Mouse (Mus musculus) layer of hippocampus, postnatal 10 days (tissue): ENCODE data around the gene Fgfr2. TPM values are rescaled to one million over a fixed set of nuclear protein-coding genes. Genes with fewer than 3 reads are reported as not detected.
A peak's percentile ranks its signal among the peaks of the same experiment; 100 is the strongest.
"Not testable (repeated sequence)": the region's sequence is repeated elsewhere in the genome, so short reads cannot be mapped to it uniquely, and the experiment has no call there.

Experiments
- DNase-seq, 2 experiments: peaks; one replicate each; pipeline ENCODE4 v3.0.0; 2021; ENCODE audit warnings: low spot score in 2 of 2
- total RNA-seq, 2 experiments: library from RNA; stranded (reverse); gene quantifications; 2 replicates each; pipeline ENCODE4 v1.2.3; 2021

Fgfr2 gene
- total RNA-seq, 2 experiments from 2014 or later: 35.6 to 48.3 TPM

- DNase-seq: no peak
Observed at GRCm38 (mm10) chr7:132558141-132558736, 564.9 kb downstream of the Fgfr2 start.

GRCm38 (mm10) chr7:132556575-132556974 is 566.6 kb downstream of the Fgfr2 start:
- no peak for DNase-seq

- DNase-seq: no peak
Observed at GRCm38 (mm10) chr7:132555911-132556310, 567.2 kb downstream of the Fgfr2 start.

- DNase-seq: no peak
Observed at GRCm38 (mm10) chr7:132554091-132554490, 569.1 kb downstream of the Fgfr2 start.

- DNase-seq: peak; percentile 98 to 99
Observed at GRCm38 (mm10) chr7:132551351-132552126, 571.6 kb downstream of the Fgfr2 start.

- no peak for DNase-seq
Observed at GRCm38 (mm10) chr7:132547126-132547525, 576.0 kb downstream of the Fgfr2 start.

GRCm38 (mm10) chr7:132542427-132542826 is 580.7 kb downstream of the Fgfr2 start:
- DNase-seq: no peak

- DNase-seq: no peak
Observed at GRCm38 (mm10) chr7:132541566-132541965, 581.6 kb downstream of the Fgfr2 start.

- DNase-seq: no peak
Observed at GRCm38 (mm10) chr7:132540597-132540996, 582.6 kb downstream of the Fgfr2 start.

- no peak for DNase-seq
Observed at GRCm38 (mm10) chr7:132529206-132529605, 593.9 kb downstream of the Fgfr2 start.

- DNase-seq: no peak
Observed at GRCm38 (mm10) chr7:132513419-132513982, 609.6 kb downstream of the Fgfr2 start.

- no peak for DNase-seq
Observed at GRCm38 (mm10) chr7:132509110-132509509, 614.0 kb downstream of the Fgfr2 start.

GRCm38 (mm10) chr7:132507361-132507760 is 615.8 kb downstream of the Fgfr2 start:
- DNase-seq: peak in 1 of 2 experiments; percentile 33

GRCm38 (mm10) chr7:132506226-132506625 is 616.9 kb downstream of the Fgfr2 start:
- DNase-seq: no peak

- DNase-seq: not testable (repeated sequence)
Observed at GRCm38 (mm10) chr7:132502445-132502844, 620.7 kb downstream of the Fgfr2 start.

GRCm38 (mm10) chr7:132497142-132497541 is 626.0 kb downstream of the Fgfr2 start:
- no peak for DNase-seq

- no peak for DNase-seq
Observed at GRCm38 (mm10) chr7:132494263-132494662, 628.9 kb downstream of the Fgfr2 start.

GRCm38 (mm10) chr7:132493632-132494031 is 629.5 kb downstream of the Fgfr2 start:
- no peak for DNase-seq

- DNase-seq: no peak
Observed at GRCm38 (mm10) chr7:132491902-132492301, 631.2 kb downstream of the Fgfr2 start.

GRCm38 (mm10) chr7:132487361-132487760 is 635.8 kb downstream of the Fgfr2 start:
- no peak for DNase-seq

GRCm38 (mm10) chr7:132486403-132487178 is 636.6 kb downstream of the Fgfr2 start:
- DNase-seq: no peak

- DNase-seq: no peak
Observed at GRCm38 (mm10) chr7:132484424-132484823, 638.7 kb downstream of the Fgfr2 start.
